Mouse (Mus musculus): Measurements from ENCODE around the gene Clec1a. TPM values are rescaled to one million over a fixed set of nuclear protein-coding genes. Genes with fewer than 3 reads are reported as not detected.
"Not testable (repeated sequence)": the region's sequence is repeated elsewhere in the genome, so short reads cannot be mapped to it uniquely, and the experiment has no call there.

Gene Clec1a
- polyA plus RNA-seq (2012): not detected in 2 replicates

DNA sequence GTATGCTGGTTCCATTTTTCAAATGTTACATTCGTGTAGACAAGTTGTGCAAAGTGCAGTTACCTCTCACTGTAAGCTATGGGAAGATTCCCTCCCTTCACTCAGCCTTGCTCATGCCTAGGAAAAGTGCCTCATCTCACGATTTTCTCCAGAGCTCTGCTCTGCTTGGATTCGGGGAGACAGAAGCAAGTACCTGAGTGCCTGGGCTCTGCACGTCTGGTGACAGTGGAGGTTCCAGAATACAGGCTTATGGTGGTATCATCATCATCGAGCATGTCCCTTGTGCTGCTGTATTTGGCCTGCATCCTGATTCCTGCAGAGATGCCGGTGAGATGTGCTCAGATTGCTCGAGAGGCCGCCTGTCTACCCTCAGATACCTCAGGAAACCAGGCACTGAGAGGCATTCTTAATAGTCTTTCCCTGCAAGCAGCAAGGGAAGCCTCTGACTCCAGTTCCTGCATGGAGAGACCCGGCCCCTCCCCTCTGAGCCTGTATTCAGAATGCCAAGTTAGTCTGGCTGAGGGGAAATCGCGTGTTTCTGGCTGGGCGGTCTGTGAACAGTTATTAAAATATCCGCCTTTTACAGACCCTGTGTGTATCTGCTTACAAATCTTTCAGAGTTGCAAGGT lies at the start of gene Clec1a:
Gene Clec1a (minus strand): TSS at position 590 of the 629 bp plus-strand sequence.
- Histone ChIP-seq H3K27me3 (ENCODE audit: control insufficient read depth) (no peaks in the 10 kb centered on the region), H3K4me3 (replicated peaks) (no peak within 1 kb of the TSS), H3K36me3 (ENCODE audit: control insufficient read depth) (no peaks in the 10 kb centered on the region), H3K9me3 (ENCODE audit: control insufficient read depth, low read length) (no peaks in the 10 kb centered on the region), H3K4me1 (ENCODE audit: control insufficient read depth) (no peaks in the 10 kb centered on the region)
- TF ChIP-seq GATA1 (IDR thresholded peaks at IDR 0.05; ENCODE audit: low read length): no peak
- TF ChIP-seq TAL1 (IDR thresholded peaks at IDR 0.05; ENCODE audit: low read length): no peak

GRCm38 (mm10) chr6:129499516-129499915 lies 47.7 kb upstream of the Clec1a start:
- H3K36me3 ChIP-seq (ENCODE audit: control insufficient read depth); H3K27me3 ChIP-seq (ENCODE audit: control insufficient read depth); H3K4me3 ChIP-seq (replicated peaks); H3K4me1 ChIP-seq (ENCODE audit: control insufficient read depth); H3K9me3 ChIP-seq (ENCODE audit: control insufficient read depth, low read length): not testable (repeated sequence)

GRCm38 (mm10) chr6:129497345-129498218 lies 45.8 kb upstream of the Clec1a start:
- Histone ChIP-seq H3K36me3 (ENCODE audit: control insufficient read depth) (no peaks in the 10 kb centered on the region), H3K27me3 (ENCODE audit: control insufficient read depth) (no peaks in the 10 kb centered on the region), H3K4me1 (ENCODE audit: control insufficient read depth) (no peaks in the 10 kb centered on the region), H3K9me3 (ENCODE audit: control insufficient read depth, low read length) (no peaks in the 10 kb centered on the region), H3K4me3 (replicated peaks) (no peak overlapping the region)
- TF ChIP-seq GATA1 (IDR thresholded peaks at IDR 0.05; ENCODE audit: low read length): no peak

GRCm38 (mm10) chr6:129494924-129495323 lies 43.1 kb upstream of the Clec1a start:
- no peaks in the 10 kb centered on the region for H3K9me3 ChIP-seq (ENCODE audit: control insufficient read depth, low read length)
- no peaks in the 10 kb centered on the region for H3K36me3 ChIP-seq (ENCODE audit: control insufficient read depth)
- H3K4me1 ChIP-seq (ENCODE audit: control insufficient read depth): no peaks in the 10 kb centered on the region
- H3K27me3 ChIP-seq (ENCODE audit: control insufficient read depth): no peaks in the 10 kb centered on the region
- no peak for TF ChIP-seq TAL1 (IDR thresholded peaks at IDR 0.05; ENCODE audit: low read length)
- no peak overlapping the region for H3K4me3 ChIP-seq (replicated peaks)

DNA sequence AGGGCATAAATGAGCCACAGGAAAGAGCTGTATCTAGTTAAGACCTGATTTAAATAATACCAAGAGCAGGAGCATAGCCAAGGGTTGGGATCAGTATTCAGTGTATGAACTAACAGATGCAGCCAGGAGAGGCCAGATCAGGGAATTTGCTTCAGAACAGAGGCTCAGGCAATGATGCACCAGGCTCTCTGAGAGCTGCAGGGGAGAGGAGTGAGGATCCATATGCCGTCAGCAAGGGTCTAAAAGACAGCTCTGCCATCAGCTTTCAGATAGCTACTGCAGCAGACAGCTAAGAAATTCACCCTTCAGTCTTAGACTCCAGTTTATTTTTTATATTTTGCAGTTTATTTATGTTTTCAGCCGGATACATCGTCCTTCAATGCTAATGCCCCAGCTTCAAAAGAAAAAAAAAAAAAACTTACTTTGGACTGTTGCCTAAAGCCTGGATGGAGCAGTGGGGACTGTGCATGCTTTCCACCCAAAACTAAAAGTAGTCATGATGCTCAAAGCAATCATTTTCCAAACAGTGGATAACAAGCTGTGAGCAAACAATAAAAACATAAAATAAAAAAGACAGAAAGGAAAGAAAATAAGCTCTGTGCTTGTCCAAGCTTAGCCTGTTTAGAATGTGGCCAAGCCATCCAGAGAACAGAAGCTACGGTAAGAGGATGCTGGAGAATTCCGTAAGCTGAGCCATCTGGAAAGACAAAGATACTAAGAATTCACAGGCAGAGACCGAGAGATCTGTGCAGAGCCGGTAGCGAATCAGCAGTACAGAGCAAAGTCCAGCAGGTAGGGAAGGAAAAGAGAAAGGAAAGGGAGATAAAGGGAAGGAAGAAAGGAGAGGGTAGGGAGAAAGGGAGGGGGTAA lies 28.5 kb upstream of the Clec1a start:
- Histone ChIP-seq H3K27me3 (ENCODE audit: control insufficient read depth) (no peaks in the 10 kb centered on the region), H3K36me3 (ENCODE audit: control insufficient read depth) (no peaks in the 10 kb centered on the region), H3K4me3 (replicated peaks) (no peak overlapping the region), H3K9me3 (ENCODE audit: control insufficient read depth, low read length) (no peaks in the 10 kb centered on the region), H3K4me1 (ENCODE audit: control insufficient read depth) (no peaks in the 10 kb centered on the region)
- no peak for TF ChIP-seq TAL1 (IDR thresholded peaks at IDR 0.05; ENCODE audit: low read length)
- no peak for TF ChIP-seq GATA1 (IDR thresholded peaks at IDR 0.05; ENCODE audit: low read length)

- H3K27me3 ChIP-seq (ENCODE audit: control insufficient read depth): no peaks in the 10 kb centered on the region
- H3K4me1 ChIP-seq (ENCODE audit: control insufficient read depth): no peaks in the 10 kb centered on the region
- TF ChIP-seq GATA1 (IDR thresholded peaks at IDR 0.05; ENCODE audit: low read length) (no peak), TAL1 (IDR thresholded peaks at IDR 0.05; ENCODE audit: low read length) (no peak)
- H3K9me3 ChIP-seq (ENCODE audit: control insufficient read depth, low read length): no peaks in the 10 kb centered on the region
- no peak overlapping the region for H3K4me3 ChIP-seq (replicated peaks)
- no peaks in the 10 kb centered on the region for H3K36me3 ChIP-seq (ENCODE audit: control insufficient read depth)
Measured at GRCm38 (mm10) chr6:129476404-129477126, 24.8 kb upstream of the Clec1a start.

DNA sequence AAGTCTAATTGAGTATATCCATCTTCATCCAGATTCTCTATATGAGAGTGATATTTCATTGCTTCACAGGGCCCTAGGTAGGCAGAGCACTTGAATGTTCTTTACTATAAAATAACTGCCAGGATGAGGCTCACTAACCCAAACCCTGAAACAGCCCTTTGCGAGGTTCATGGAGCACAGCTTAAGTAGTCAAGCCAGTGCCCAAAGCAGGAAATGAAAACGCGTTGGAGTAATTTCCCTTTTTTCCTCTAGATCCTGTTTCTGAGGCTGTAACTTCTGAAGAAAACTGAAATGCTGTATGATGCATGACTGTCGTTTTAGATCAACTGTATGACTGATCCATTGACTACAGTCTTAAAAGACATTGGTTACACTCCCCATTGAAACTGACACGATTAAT lies 20.8 kb upstream of the Clec1a start:
- TF ChIP-seq TAL1 (IDR thresholded peaks at IDR 0.05; ENCODE audit: low read length) (no peak), GATA1 (IDR thresholded peaks at IDR 0.05; ENCODE audit: low read length) (no peak)
- no peaks in the 10 kb centered on the region for H3K36me3 ChIP-seq (ENCODE audit: control insufficient read depth)

DNA sequence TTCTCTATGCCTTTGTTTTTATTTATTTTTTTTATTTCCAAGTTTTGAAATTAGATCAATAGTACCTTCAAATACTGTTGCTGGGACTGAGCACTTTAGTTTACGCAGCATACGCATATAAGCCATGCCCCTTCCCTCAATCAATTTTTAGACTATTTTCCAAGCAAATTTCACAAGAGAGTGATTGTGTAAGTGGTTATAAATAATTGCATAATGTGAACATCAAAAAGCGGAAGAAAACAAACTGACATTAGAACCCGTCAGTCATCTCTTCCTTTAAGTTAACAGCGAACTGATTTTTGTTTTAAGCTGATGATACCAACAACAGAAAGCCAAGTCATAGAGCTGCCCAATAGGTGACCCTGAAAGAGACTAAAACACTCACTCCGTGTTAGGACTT lies 19.6 kb upstream of the Clec1a start:
- Histone ChIP-seq H3K36me3 (ENCODE audit: control insufficient read depth) (no peaks in the 10 kb centered on the region), H3K9me3 (ENCODE audit: control insufficient read depth, low read length) (no peaks in the 10 kb centered on the region), H3K4me3 (replicated peaks) (no peak overlapping the region), H3K27me3 (ENCODE audit: control insufficient read depth) (no peaks in the 10 kb centered on the region), H3K4me1 (ENCODE audit: control insufficient read depth) (no peaks in the 10 kb centered on the region)
- TF ChIP-seq GATA1 (IDR thresholded peaks at IDR 0.05; ENCODE audit: low read length) (no peak), TAL1 (IDR thresholded peaks at IDR 0.05; ENCODE audit: low read length) (no peak)

More for the DNA sequence above, 20.8 kb upstream of the Clec1a start:
- Histone ChIP-seq H3K4me3 (replicated peaks) (no peak overlapping the region), H3K9me3 (ENCODE audit: control insufficient read depth, low read length) (no peaks in the 10 kb centered on the region), H3K27me3 (ENCODE audit: control insufficient read depth) (no peaks in the 10 kb centered on the region), H3K4me1 (ENCODE audit: control insufficient read depth) (no peaks in the 10 kb centered on the region)
